Mouse (Mus musculus) adipocyte (in vitro differentiated cells): ENCODE measurements at regions not wholly inside any gene's neighbourhood (a gene's known extent, or its start where the extent isn't known, plus 50 kb on each side); places are given as distances from the start of the nearest gene placed in this dataset.

Source experiments
- DNase-seq: peaks from one replicate; pipeline ENCODE4 v3.0.0-alpha.2; 2016; ENCODE audit warnings: low spot score

- no peak for DNase-seq
These were observed 392.0 kb downstream of the Igsf11 start for GRCm38 (mm10) chr16:39284484-39284883.

- no peak for DNase-seq
These were observed 392.7 kb downstream of the Igsf11 start for GRCm38 (mm10) chr16:39285028-39285744.

DNA sequence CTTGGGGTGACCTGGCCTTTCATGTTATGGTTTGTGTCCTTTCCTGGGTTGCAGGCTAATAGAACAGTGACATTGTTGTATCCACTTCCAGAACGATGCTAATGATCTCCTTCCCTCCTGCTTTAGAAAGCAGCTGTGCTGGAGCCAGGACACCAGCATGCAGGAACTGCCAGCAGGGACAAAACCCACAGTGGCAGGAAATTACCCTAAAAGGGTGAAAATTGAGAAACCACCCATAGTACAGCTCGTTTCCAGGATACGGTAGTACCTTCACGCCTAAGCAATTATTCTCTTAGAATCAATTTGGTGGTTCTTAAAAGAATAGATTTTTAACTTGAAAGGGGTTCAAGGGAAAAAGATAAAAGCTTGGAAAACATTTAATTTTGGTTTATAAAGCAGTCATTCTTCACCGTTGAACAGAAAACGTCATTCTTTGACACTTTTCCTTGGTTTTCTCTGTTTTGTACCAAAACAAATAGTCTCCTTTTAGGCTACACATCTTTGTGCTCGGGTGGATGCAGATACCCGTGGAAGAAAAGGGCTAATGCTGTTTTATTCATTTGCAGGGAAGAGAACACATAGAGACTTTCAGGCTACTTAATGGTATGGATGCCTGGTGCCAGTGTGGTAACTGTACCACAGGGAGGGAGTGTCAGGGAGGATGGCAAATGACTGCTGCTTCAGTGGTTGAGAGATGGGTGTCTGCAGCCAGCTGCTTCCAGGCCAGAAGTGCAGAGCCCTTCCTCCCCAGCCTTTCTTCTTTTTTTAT lies 394.5 kb downstream of the Igsf11 start:
- no peak for DNase-seq

GRCm38 (mm10) chr16:39298856-39299255 lies 406.4 kb downstream of the Igsf11 start:
- DNase-seq: no peak

GRCm38 (mm10) chr16:39302902-39303361 lies 410.5 kb downstream of the Igsf11 start:
- no peak for DNase-seq

GRCm38 (mm10) chr16:39303371-39303770 lies 410.9 kb downstream of the Igsf11 start:
- DNase-seq: no peak

GRCm38 (mm10) chr16:39307951-39308350 lies 415.5 kb downstream of the Igsf11 start:
- no peak for DNase-seq

DNA sequence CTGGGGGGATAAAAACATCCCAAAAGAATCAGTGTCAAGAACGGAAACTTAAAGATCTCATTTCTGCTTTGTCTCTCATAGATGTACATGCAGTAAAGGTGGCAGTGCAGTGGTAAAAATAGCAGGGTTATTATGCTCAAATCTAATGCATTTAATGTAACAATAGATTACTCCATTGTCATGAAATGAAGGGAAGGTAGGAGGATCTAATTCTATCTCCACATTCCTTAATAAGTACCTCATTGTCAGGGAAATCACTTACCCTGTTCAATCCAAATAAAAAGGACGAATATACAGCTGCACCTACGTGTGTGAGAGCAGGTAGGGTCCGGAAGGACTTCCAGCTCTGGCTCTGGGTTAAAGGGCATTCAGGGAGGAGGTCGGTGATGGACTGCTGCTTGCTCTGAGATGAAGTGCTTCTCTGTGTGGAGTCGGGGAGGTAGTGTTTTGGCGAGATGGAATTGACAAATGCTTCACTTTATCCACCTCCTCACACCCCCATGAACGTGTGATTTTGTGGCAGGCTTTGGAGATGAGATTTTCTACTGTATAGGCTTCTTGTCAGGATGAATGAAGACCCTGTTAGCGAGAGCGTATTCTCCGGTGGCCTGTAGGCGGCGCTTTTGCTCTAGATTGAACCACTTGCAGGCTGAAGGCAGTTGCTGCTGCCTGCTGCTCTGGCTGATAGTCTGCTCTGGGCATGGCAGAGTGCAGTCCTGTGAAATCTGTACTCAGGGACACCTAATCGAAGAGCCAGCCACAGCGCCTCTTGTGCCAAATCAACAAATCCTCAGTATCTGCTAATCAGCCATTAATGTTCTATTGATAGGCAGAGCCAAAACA lies 424.5 kb downstream of the Igsf11 start:
- DNase-seq: no peak

DNA sequence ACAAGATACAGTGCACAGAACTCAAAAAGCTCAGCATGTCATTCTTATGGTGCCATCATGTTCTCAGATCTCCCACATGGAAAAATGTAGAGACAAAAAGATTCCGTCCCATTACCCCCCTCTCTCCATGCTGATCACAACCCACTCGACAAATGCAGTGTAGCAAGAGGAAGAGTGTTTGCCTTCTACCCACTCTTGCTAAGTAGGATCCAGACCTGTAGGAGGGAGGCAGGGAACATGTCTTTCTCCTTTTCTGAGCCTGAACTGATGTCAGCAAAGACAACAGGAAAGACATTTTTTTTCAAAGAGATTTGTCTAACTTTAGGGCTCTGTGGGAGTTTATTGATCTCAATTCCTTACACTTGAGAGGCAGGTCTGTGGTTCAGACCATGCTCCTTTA lies 433.2 kb downstream of the Igsf11 start:
- no peak for DNase-seq

DNA sequence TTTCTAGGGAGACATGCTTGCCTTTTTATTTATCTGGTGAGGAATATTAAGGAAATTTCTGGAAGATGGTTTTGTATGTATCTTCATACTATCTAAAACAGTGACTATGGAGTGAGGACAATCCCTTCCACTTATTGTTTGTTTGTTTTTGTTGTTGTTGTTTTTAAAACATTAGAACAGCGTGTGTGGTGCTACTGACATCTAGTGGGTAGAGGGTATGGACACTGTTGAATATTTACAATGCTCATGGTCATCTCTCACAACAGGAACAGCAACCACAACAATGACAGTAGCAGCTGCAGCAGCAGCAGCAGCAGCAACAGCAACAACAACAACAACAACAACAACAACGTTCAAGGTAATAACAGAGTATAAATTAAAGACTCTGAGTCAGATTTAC lies 471.2 kb downstream of the Igsf11 start:
- no peak for DNase-seq

DNA sequence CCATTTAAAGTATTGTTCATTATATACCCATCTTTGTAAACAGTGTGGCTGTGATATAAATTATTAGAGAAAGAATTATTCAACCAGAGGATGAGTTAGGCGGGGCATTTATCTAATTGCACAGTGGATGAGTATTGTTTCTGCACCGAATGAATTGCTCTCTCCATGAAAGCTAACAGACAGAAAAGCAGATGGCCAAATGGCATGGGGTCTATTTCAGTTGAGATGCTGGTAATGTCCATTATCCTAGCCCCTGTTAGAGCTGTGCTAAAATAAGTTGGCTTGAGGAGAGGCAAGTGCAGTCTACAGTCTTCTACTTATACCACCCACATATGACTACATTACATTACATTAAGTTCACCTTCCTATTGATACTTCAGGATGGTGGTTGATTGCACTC lies 475.8 kb downstream of the Igsf11 start:
- no peak for DNase-seq

- DNase-seq: no peak
These were observed 482.1 kb downstream of the Igsf11 start for GRCm38 (mm10) chr16:39374616-39375015.

DNA sequence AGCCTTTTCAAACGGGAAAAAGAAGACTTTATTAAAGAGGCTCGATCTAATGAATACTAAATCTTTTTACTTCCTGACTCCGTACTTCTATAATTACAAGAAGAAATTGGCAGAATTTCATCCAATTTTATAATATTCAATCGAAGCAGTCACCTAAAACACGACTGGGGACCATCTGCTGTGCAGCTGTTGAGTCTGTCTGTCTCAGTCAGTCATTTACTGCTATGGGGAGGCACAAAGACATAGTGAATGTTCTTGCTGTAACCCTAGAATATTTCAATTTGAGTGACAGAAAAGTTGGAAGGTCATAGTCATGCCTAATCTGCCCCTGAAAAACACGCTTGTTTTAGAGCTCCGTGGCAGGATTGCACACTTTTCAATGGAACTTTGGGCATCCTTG lies 487.5 kb downstream of the Igsf11 start:
- DNase-seq: no peak

GRCm38 (mm10) chr16:39389943-39390342 lies 497.5 kb downstream of the Igsf11 start:
- no peak for DNase-seq

DNA sequence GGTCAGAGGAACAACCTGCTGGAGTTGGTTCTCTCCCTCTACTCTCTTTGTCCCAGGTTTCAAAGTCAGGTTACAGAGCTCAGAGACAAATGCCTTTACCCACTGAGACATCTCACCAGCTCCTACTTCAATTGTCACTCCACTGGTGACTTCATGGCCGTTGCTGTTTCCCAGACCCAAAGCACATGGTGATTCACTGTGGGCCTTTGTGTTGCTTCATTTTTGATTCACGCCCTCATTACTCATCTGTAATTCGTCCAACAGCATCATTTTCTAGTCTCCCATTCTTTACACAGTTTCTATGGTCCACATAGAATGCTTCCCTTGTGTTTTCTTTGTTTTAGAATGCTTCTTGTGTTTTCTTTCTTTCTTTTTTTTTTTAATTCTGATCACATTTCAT lies 498.2 kb downstream of the Igsf11 start:
- no peak for DNase-seq

- DNase-seq: no peak
These were observed 509.8 kb downstream of the Igsf11 start for GRCm38 (mm10) chr16:39402101-39402749.

- no peak for DNase-seq
These were observed 539.1 kb downstream of the Igsf11 start for GRCm38 (mm10) chr16:39431581-39431980.

- DNase-seq: no peak
These were observed 538.4 kb upstream of the Lsamp start for GRCm38 (mm10) chr16:39445740-39446139.

DNA sequence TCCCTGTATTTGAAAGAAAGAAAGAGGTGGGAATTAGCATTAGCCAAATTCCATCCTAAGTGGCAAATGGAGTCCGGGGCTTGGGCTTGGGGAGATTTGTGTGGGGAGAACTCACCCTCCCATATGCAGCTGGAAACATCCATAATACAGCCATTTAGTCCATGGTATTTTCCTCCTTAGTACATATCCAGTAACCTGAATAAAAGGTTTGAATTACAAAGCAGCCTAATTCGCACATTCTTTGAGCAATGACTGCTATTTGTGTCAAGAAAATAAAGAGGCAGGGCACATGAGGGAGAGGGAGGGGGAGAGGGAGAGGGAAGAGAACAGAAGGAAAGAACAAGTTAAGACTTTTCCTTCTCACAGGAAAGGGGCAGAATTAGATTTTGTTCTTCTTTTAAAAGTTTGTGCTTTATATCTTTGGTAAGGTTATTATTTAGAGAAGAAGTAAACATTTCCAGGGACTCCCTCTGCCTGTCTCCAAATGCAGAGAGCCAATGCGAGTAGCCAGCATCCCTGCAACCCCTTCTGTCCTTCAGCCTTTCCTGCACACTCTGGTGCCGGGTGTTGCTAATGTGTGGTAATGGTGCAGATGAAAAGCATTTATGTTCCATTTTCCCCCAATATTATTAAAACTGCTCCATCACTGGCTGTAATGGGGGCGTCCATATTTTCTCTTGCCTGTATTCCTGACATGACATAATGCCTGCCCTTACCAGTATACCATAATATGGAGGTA lies 530.6 kb upstream of the Lsamp start:
- DNase-seq: no peak
